ENCODE assay signal across 8 mouse cellular contexts in genomic region chr14:118506591-118507146, GRCm38 (mm10).
DNase-seq lines count a peak whose midpoint lies in the region; ATAC-seq and TF ChIP-seq lines count a peak whose summit lies in the region.

No protein-coding gene starts in this region.

- no peak overlapping the region for H3K4me3 ChIP-seq in forebrain, embryonic 12.5 days (replicated peaks)
- no peak overlapping the region for H3K4me3 ChIP-seq in hindbrain, postnatal 0 days (ENCODE audit: low read length)
- H3K4me3 ChIP-seq in midbrain, embryonic 12.5 days: no peak overlapping the region

- peak overlapping the region; percentile 47; the same call in 1 of the 2 replicates for H3K27ac ChIP-seq in forebrain, embryonic 12.5 days
- H3K27ac ChIP-seq in hindbrain, postnatal 0 days: no peak overlapping the region
- H3K27ac ChIP-seq in midbrain, embryonic 12.5 days (replicated peaks): peak overlapping the region; percentile 42; the same call in 1 of the 2 replicates

- peak overlapping the region; percentile 20 for H3K4me2 ChIP-seq in forebrain, embryonic 12.5 days
- H3K4me2 ChIP-seq in hindbrain, postnatal 0 days (ENCODE audit: low read depth, low read length): peak overlapping the region; percentile 8; the same call in 1 of the 2 replicates
- H3K4me2 ChIP-seq in midbrain, embryonic 12.5 days (replicated peaks): no peak overlapping the region

- peak; percentile 71 for DNase-seq in embryo, embryonic 10.5 days (ENCODE audit: low spot score)
- peak; percentile 49 for DNase-seq in hindbrain, postnatal 0 days (ENCODE audit: low spot score)
- no peak for DNase-seq in adrenal gland, adult 18-20 months (ENCODE audit: low spot score in 2 of 2)
- DNase-seq in testis, postnatal 14 days (ENCODE audit: low spot score): no peak
- DNase-seq in ovary, adult 18-20 months (ENCODE audit: low spot score): no peak
- DNase-seq in gastrocnemius, postnatal 10 days: no peak

- H3K4me1 ChIP-seq in forebrain, embryonic 12.5 days: peaks cover 16% of the 10 kb centered on the region
- H3K4me1 ChIP-seq in hindbrain, postnatal 0 days (ENCODE audit: insufficient read depth, low read length): no peaks in the 10 kb centered on the region
- peaks cover 16% of the 10 kb centered on the region for H3K4me1 ChIP-seq in midbrain, embryonic 12.5 days

- peak; percentile 78 for ATAC-seq in forebrain, embryonic 12.5 days (ENCODE audit: low FRiP score)
- peak; percentile 74 for ATAC-seq in hindbrain, postnatal 0 days
- ATAC-seq in midbrain, embryonic 12.5 days (ENCODE audit: low FRiP score, low read depth): peak; percentile 79

- TF ChIP-seq CTCF in hindbrain, postnatal 0 days (IDR thresholded peaks at IDR 0.05; ENCODE audit: low read depth): no peak

- no peak overlapping the region for H3K9ac ChIP-seq in forebrain, embryonic 12.5 days
- no peak overlapping the region for H3K9ac ChIP-seq in hindbrain, postnatal 0 days (replicated peaks; ENCODE audit: low read length)
- no peak overlapping the region for H3K9ac ChIP-seq in midbrain, embryonic 12.5 days (replicated peaks)

- WGBS in forebrain, embryonic 12.5 days: 42% methylated on average over 14 of the region's 14 CpGs
- 47% methylated on average over 14 of the region's 14 CpGs for WGBS in hindbrain, postnatal 0 days
- WGBS in midbrain, embryonic 12.5 days: 50% methylated on average over 14 of the region's 14 CpGs

- no peaks in the 10 kb centered on the region for H3K36me3 ChIP-seq in forebrain, embryonic 12.5 days (replicated peaks)
- no peaks in the 10 kb centered on the region for H3K36me3 ChIP-seq in hindbrain, postnatal 0 days (ENCODE audit: insufficient read depth, low read length)
- H3K36me3 ChIP-seq in midbrain, embryonic 12.5 days: no peaks in the 10 kb centered on the region

- peaks cover 11% of the 10 kb centered on the region for H3K27me3 ChIP-seq in forebrain, embryonic 12.5 days
- no peaks in the 10 kb centered on the region for H3K27me3 ChIP-seq in hindbrain, postnatal 0 days (ENCODE audit: insufficient read depth, low read length)
- H3K27me3 ChIP-seq in midbrain, embryonic 12.5 days: no peaks in the 10 kb centered on the region

- H3K9me3 ChIP-seq in forebrain, embryonic 12.5 days: no peaks in the 10 kb centered on the region
- H3K9me3 ChIP-seq in hindbrain, postnatal 0 days (ENCODE audit: low read length): no peaks in the 10 kb centered on the region
- H3K9me3 ChIP-seq in midbrain, embryonic 12.5 days: no peaks in the 10 kb centered on the region

Comparison
In these comparisons a context has a peak if more than half of its experiments do, and no peak if none do; other contexts are left out.
1. DNase-seq: peak in embryo, embryonic 10.5 days (single experiment) and hindbrain, postnatal 0 days (single experiment); none in adrenal gland, adult 18-20 months (0 of 2), testis, postnatal 14 days (single experiment), ovary, adult 18-20 months (single experiment) and gastrocnemius, postnatal 10 days (single experiment).
2. Peak in every context shown above with its lines, with median percentiles within 50 percentile points of each other: ATAC-seq.